Mouse (Mus musculus): ENCODE measurements around the gene Clip2. TPM values are rescaled to one million over a fixed set of nuclear protein-coding genes. Genes with fewer than 3 reads are reported as not detected.
"Not testable (repeated sequence)": the region's sequence is repeated elsewhere in the genome, so short reads cannot be mapped to it uniquely, and the experiment has no call there.

Gene Clip2
- polyA plus RNA-seq, 1 experiment from 2014 or later, result 4.6 TPM

- Histone ChIP-seq H3K4me1 (0 out of 2 replicates have a peak, but pooled peaks cover 2% of the 10 kb centered on the region), H3K4me2 (no peak overlapping the region), H3K27me3 (no peaks in the 10 kb centered on the region), H3K36me3 (no peaks in the 10 kb centered on the region), H3K9me3 (no peaks in the 10 kb centered on the region), H3K4me3 (no peak overlapping the region), H3K9ac (no peak overlapping the region), H3K27ac (no peak overlapping the region)
- ATAC-seq (ENCODE audit: borderline replicate concordance, extremely low read depth, low FRiP score, low TSS enrichment), result no peak
- 53% methylated on average over 1 of the region's 1 CpGs for WGBS
These were observed 68.9 kb downstream of the Clip2 start for GRCm38 (mm10) chr5:134483291-134483690.

- H3K4me1 ChIP-seq, result 0 out of 2 replicates have a peak, but pooled peaks cover 2% of the 10 kb centered on the region
These were observed 69.9 kb downstream of the Clip2 start for GRCm38 (mm10) chr5:134482331-134482730.

GRCm38 (mm10) chr5:134478886-134479285, 73.3 kb downstream of the Clip2 start:
- H3K36me3 ChIP-seq; ATAC-seq (ENCODE audit: borderline replicate concordance, extremely low read depth, low FRiP score, low TSS enrichment); H3K9ac ChIP-seq; H3K27ac ChIP-seq; H3K4me3 ChIP-seq; H3K4me2 ChIP-seq; H3K9me3 ChIP-seq; H3K27me3 ChIP-seq; H3K4me1 ChIP-seq: not testable (repeated sequence)

More at GRCm38 (mm10) chr5:134482331-134482730, 69.9 kb downstream of the Clip2 start:
- H3K27me3 ChIP-seq, result no peaks in the 10 kb centered on the region
- H3K9me3 ChIP-seq, result no peaks in the 10 kb centered on the region
- no peaks in the 10 kb centered on the region for H3K36me3 ChIP-seq
- H3K4me3 ChIP-seq, result no peak overlapping the region
- no peak for ATAC-seq (ENCODE audit: borderline replicate concordance, extremely low read depth, low FRiP score, low TSS enrichment)
- 50% methylated on average over 11 of the region's 11 CpGs for WGBS
- no peak overlapping the region for H3K27ac ChIP-seq
- H3K9ac ChIP-seq, result no peak overlapping the region
- no peak overlapping the region for H3K4me2 ChIP-seq

- not testable (repeated sequence) for H3K9ac ChIP-seq; H3K9me3 ChIP-seq; H3K4me3 ChIP-seq; ATAC-seq (ENCODE audit: borderline replicate concordance, extremely low read depth, low FRiP score, low TSS enrichment); H3K4me1 ChIP-seq; H3K27me3 ChIP-seq; H3K27ac ChIP-seq; H3K36me3 ChIP-seq; H3K4me2 ChIP-seq
- WGBS, result 89% methylated on average over 7 of the region's 7 CpGs
These were observed 76.5 kb downstream of the Clip2 start for GRCm38 (mm10) chr5:134475686-134476085.

GRCm38 (mm10) chr5:134475006-134475605, 77.1 kb downstream of the Clip2 start:
- Histone ChIP-seq H3K36me3 (no peaks in the 10 kb centered on the region), H3K9ac (no peak overlapping the region), H3K4me2 (no peak overlapping the region), H3K4me3 (no peak overlapping the region), H3K9me3 (no peaks in the 10 kb centered on the region), H3K27ac (no peak overlapping the region), H3K4me1 (no peaks in the 10 kb centered on the region), H3K27me3 (no peaks in the 10 kb centered on the region)
- ATAC-seq (ENCODE audit: borderline replicate concordance, extremely low read depth, low FRiP score, low TSS enrichment), result no peak
- 89% methylated on average over 6 of the region's 6 CpGs for WGBS

GRCm38 (mm10) chr5:134473902-134474301, 78.3 kb downstream of the Clip2 start:
- H3K27me3 ChIP-seq, result no peaks in the 10 kb centered on the region
- ATAC-seq (ENCODE audit: borderline replicate concordance, extremely low read depth, low FRiP score, low TSS enrichment), result no peak
- H3K36me3 ChIP-seq, result no peaks in the 10 kb centered on the region
- 63% methylated on average over 2 of the region's 2 CpGs for WGBS
- H3K4me3 ChIP-seq, result no peak overlapping the region
- H3K27ac ChIP-seq, result no peak overlapping the region
- no peak overlapping the region for H3K4me2 ChIP-seq
- H3K4me1 ChIP-seq, result 0 out of 2 replicates have a peak, but pooled peaks cover under 1% of the 10 kb centered on the region
- no peak overlapping the region for H3K9ac ChIP-seq
- no peaks in the 10 kb centered on the region for H3K9me3 ChIP-seq

GRCm38 (mm10) chr5:134470538-134471169, 81.6 kb downstream of the Clip2 start:
- no peak for ATAC-seq (ENCODE audit: borderline replicate concordance, extremely low read depth, low FRiP score, low TSS enrichment)
- Histone ChIP-seq H3K27me3 (no peaks in the 10 kb centered on the region), H3K4me2 (no peak overlapping the region), H3K4me1 (peaks cover 21% of the 10 kb centered on the region; the same call in 1 of the 2 replicates), H3K36me3 (no peaks in the 10 kb centered on the region), H3K27ac (no peak overlapping the region), H3K4me3 (no peak overlapping the region), H3K9ac (no peak overlapping the region), H3K9me3 (no peaks in the 10 kb centered on the region)
- 72% methylated on average over 8 of the region's 8 CpGs for WGBS

- 76% methylated on average over 7 of the region's 7 CpGs for WGBS
- H3K36me3 ChIP-seq, result no peaks in the 10 kb centered on the region
- no peak for ATAC-seq (ENCODE audit: borderline replicate concordance, extremely low read depth, low FRiP score, low TSS enrichment)
- H3K27ac ChIP-seq, result no peak overlapping the region
- H3K9me3 ChIP-seq, result no peaks in the 10 kb centered on the region
- H3K4me2 ChIP-seq, result no peak overlapping the region
- peaks cover 21% of the 10 kb centered on the region; the same call in 1 of the 2 replicates for H3K4me1 ChIP-seq
- no peak overlapping the region for H3K4me3 ChIP-seq
- H3K27me3 ChIP-seq, result no peaks in the 10 kb centered on the region
- H3K9ac ChIP-seq, result no peak overlapping the region
These were observed 82.6 kb downstream of the Clip2 start for GRCm38 (mm10) chr5:134469559-134470150.

- no peak for ATAC-seq (ENCODE audit: borderline replicate concordance, extremely low read depth, low FRiP score, low TSS enrichment)
- H3K9ac ChIP-seq, result no peak overlapping the region
These were observed 84.0 kb downstream of the Clip2 start for GRCm38 (mm10) chr5:134468158-134468765.

GRCm38 (mm10) chr5:134467030-134467549, 85.1 kb downstream of the Clip2 start:
- H3K27me3 ChIP-seq, result no peaks in the 10 kb centered on the region
- H3K4me3 ChIP-seq, result no peak overlapping the region
- peak; percentile 37; the same call in 1 of the 2 replicates for ATAC-seq (ENCODE audit: borderline replicate concordance, extremely low read depth, low FRiP score, low TSS enrichment)
- peaks cover 21% of the 10 kb centered on the region; the same call in 1 of the 2 replicates for H3K4me1 ChIP-seq
- no peaks in the 10 kb centered on the region for H3K9me3 ChIP-seq
- H3K27ac ChIP-seq, result no peak overlapping the region
- H3K4me2 ChIP-seq, result no peak overlapping the region
- WGBS, result 57% methylated on average over 8 of the region's 8 CpGs
- no peaks in the 10 kb centered on the region for H3K36me3 ChIP-seq
- H3K9ac ChIP-seq, result no peak overlapping the region

More at GRCm38 (mm10) chr5:134468158-134468765, 84.0 kb downstream of the Clip2 start:
- H3K27ac ChIP-seq, result no peak overlapping the region
- peaks cover 21% of the 10 kb centered on the region; the same call in 1 of the 2 replicates for H3K4me1 ChIP-seq
- no peaks in the 10 kb centered on the region for H3K27me3 ChIP-seq
- H3K36me3 ChIP-seq, result no peaks in the 10 kb centered on the region
- no peak overlapping the region for H3K4me3 ChIP-seq
- WGBS, result 59% methylated on average over 10 of the region's 10 CpGs
- H3K9me3 ChIP-seq, result no peaks in the 10 kb centered on the region
- no peak overlapping the region for H3K4me2 ChIP-seq

GRCm38 (mm10) chr5:134466296-134467029, 85.8 kb downstream of the Clip2 start:
- no peak overlapping the region for H3K9ac ChIP-seq
- H3K27ac ChIP-seq, result no peak overlapping the region
- no peak for ATAC-seq (ENCODE audit: borderline replicate concordance, extremely low read depth, low FRiP score, low TSS enrichment)
- peaks cover 26% of the 10 kb centered on the region; the same call in 1 of the 2 replicates for H3K4me1 ChIP-seq
- no peaks in the 10 kb centered on the region for H3K27me3 ChIP-seq
- H3K4me3 ChIP-seq, result no peak overlapping the region
- no peaks in the 10 kb centered on the region for H3K9me3 ChIP-seq
- H3K36me3 ChIP-seq, result no peaks in the 10 kb centered on the region
- WGBS, result 26% methylated on average over 21 of the region's 21 CpGs
- H3K4me2 ChIP-seq, result no peak overlapping the region

Measured in lung, embryonic 15.5 days (tissue).